Mouse (Mus musculus): ENCODE results near the gene Slc5a5. TPM values are rescaled to one million over a fixed set of nuclear protein-coding genes. Genes with fewer than 3 reads are reported as not detected.

The Slc5a5 gene
- total and polyA plus RNA-seq, 2 experiments from 2014 or later = 0.05 TPM; not detected in 1

GRCm38 (mm10) chr8:70880126-70880525 is 12.4 kb downstream of the Slc5a5 start:
- Histone ChIP-seq H3K27ac (ENCODE audit: low read depth) (no peak overlapping the region), H3K4me2 (ENCODE audit: low read depth, low read length) (no peak overlapping the region), H3K9me3 (replicated peaks; ENCODE audit: control insufficient read depth, low read length) (no peaks in the 10 kb centered on the region), H3K9ac (replicated peaks; ENCODE audit: low read depth, low read length) (no peak overlapping the region), H3K27me3 (ENCODE audit: control insufficient read depth, insufficient read depth, low read length) (no peaks in the 10 kb centered on the region), H3K36me3 (replicated peaks; ENCODE audit: control insufficient read depth, insufficient read depth, low read length) (no peaks in the 10 kb centered on the region), H3K4me3 (ENCODE audit: low read depth, low read length) (no peak overlapping the region), H3K4me1 (ENCODE audit: control insufficient read depth, insufficient read depth) (peaks cover 5% of the 10 kb centered on the region; the same call in 1 of the 2 replicates)
- DNase-seq (ENCODE audit: low spot score) (no peak), ATAC-seq (ENCODE audit: insufficient read depth, low read depth) (peak; percentile 58)
- no peak for TF ChIP-seq CTCF (IDR thresholded peaks at IDR 0.05; ENCODE audit: low read depth)
- TF ChIP-seq EP300 (IDR thresholded peaks at IDR 0.05; ENCODE audit: low read depth) = no peak
- 4% methylated on average over 4 of the region's 4 CpGs for WGBS

DNA sequence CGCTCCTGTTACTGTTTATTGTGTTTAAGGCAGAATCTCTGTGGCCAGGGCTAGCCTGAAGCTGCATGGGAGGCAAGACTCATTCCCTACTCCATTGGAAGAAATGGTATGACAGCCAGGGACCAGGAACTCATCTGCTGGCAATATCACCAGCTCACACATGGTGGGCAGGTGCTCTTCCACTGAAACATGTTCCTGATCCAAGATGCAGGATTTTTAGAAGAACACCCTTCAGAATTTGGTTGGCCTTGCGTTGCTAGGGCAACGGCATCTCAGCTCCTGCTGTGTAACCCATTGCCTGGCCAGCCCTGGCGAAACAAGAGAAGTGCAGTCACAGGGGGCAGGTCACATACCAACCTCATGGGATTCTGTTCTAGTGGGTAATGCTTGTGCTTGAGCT is 13.1 kb downstream of the Slc5a5 start:
- WGBS = 55% methylated on average over 4 of the region's 4 CpGs
- no peak overlapping the region for H3K27ac ChIP-seq (ENCODE audit: low read depth)
- no peak for ATAC-seq (ENCODE audit: insufficient read depth, low read depth)

GRCm38 (mm10) chr8:70878178-70878577 is 14.4 kb downstream of the Slc5a5 start:
- Histone ChIP-seq H3K4me2 (ENCODE audit: low read depth, low read length) (no peak overlapping the region), H3K9me3 (replicated peaks; ENCODE audit: control insufficient read depth, low read length) (no peaks in the 10 kb centered on the region), H3K27ac (ENCODE audit: low read depth) (no peak overlapping the region), H3K4me1 (ENCODE audit: control insufficient read depth, insufficient read depth) (peaks cover 5% of the 10 kb centered on the region; the same call in 1 of the 2 replicates), H3K4me3 (ENCODE audit: low read depth, low read length) (no peak overlapping the region), H3K27me3 (ENCODE audit: control insufficient read depth, insufficient read depth, low read length) (no peaks in the 10 kb centered on the region), H3K36me3 (replicated peaks; ENCODE audit: control insufficient read depth, insufficient read depth, low read length) (no peaks in the 10 kb centered on the region), H3K9ac (replicated peaks; ENCODE audit: low read depth, low read length) (no peak overlapping the region)
- no peak for ATAC-seq (ENCODE audit: insufficient read depth, low read depth)
- WGBS = 41% methylated on average over 2 of the region's 2 CpGs
- no peak for DNase-seq (ENCODE audit: low spot score)
- TF ChIP-seq EP300 (IDR thresholded peaks at IDR 0.05; ENCODE audit: low read depth) = no peak
- TF ChIP-seq CTCF (IDR thresholded peaks at IDR 0.05; ENCODE audit: low read depth) = no peak

More for the DNA sequence above, 13.1 kb downstream of the Slc5a5 start:
- H3K27me3 ChIP-seq (ENCODE audit: control insufficient read depth, insufficient read depth, low read length) = no peaks in the 10 kb centered on the region
- no peak for DNase-seq (ENCODE audit: low spot score)
- no peaks in the 10 kb centered on the region for H3K9me3 ChIP-seq (replicated peaks; ENCODE audit: control insufficient read depth, low read length)
- H3K4me1 ChIP-seq (ENCODE audit: control insufficient read depth, insufficient read depth) = peaks cover 5% of the 10 kb centered on the region; the same call in 1 of the 2 replicates
- no peak for TF ChIP-seq CTCF (IDR thresholded peaks at IDR 0.05; ENCODE audit: low read depth)
- TF ChIP-seq EP300 (IDR thresholded peaks at IDR 0.05; ENCODE audit: low read depth) = no peak
- no peak overlapping the region for H3K9ac ChIP-seq (replicated peaks; ENCODE audit: low read depth, low read length)
- H3K4me3 ChIP-seq (ENCODE audit: low read depth, low read length) = no peak overlapping the region
- no peak overlapping the region for H3K4me2 ChIP-seq (ENCODE audit: low read depth, low read length)
- H3K36me3 ChIP-seq (replicated peaks; ENCODE audit: control insufficient read depth, insufficient read depth, low read length) = no peaks in the 10 kb centered on the region

DNA sequence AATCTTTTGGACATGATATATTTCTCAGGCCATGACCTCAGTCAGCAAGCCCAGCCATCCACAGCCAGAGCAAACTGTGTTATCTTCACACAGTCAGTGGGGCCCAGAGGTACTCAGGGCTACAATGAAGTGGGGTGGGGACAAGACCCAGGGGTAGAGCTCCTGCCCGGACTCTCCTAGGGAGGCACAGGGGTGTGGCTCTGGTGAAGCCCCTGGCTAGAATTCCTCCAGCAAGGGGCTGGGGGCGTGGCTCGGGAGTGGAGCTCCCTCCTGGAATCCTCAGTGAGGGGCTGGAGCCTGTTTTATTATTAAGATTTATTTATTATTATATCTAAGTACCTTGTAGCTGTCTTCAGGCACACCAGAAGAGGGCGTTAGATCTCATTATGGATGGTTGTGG is 16.2 kb downstream of the Slc5a5 start:
- TF ChIP-seq EP300 (IDR thresholded peaks at IDR 0.05; ENCODE audit: low read depth) = no peak
- no peak for TF ChIP-seq CTCF (IDR thresholded peaks at IDR 0.05; ENCODE audit: low read depth)
- Histone ChIP-seq H3K36me3 (replicated peaks; ENCODE audit: control insufficient read depth, insufficient read depth, low read length) (no peaks in the 10 kb centered on the region), H3K27me3 (ENCODE audit: control insufficient read depth, insufficient read depth, low read length) (no peaks in the 10 kb centered on the region), H3K4me2 (ENCODE audit: low read depth, low read length) (no peak overlapping the region), H3K9ac (replicated peaks; ENCODE audit: low read depth, low read length) (no peak overlapping the region), H3K4me1 (ENCODE audit: control insufficient read depth, insufficient read depth) (peaks cover 5% of the 10 kb centered on the region; the same call in 1 of the 2 replicates), H3K4me3 (ENCODE audit: low read depth, low read length) (no peak overlapping the region), H3K9me3 (replicated peaks; ENCODE audit: control insufficient read depth, low read length) (no peaks in the 10 kb centered on the region), H3K27ac (ENCODE audit: low read depth) (no peak overlapping the region)
- no peak for ATAC-seq (ENCODE audit: insufficient read depth, low read depth)
- DNase-seq (ENCODE audit: low spot score) = no peak
- 43% methylated on average over 4 of the region's 4 CpGs for WGBS

DNA sequence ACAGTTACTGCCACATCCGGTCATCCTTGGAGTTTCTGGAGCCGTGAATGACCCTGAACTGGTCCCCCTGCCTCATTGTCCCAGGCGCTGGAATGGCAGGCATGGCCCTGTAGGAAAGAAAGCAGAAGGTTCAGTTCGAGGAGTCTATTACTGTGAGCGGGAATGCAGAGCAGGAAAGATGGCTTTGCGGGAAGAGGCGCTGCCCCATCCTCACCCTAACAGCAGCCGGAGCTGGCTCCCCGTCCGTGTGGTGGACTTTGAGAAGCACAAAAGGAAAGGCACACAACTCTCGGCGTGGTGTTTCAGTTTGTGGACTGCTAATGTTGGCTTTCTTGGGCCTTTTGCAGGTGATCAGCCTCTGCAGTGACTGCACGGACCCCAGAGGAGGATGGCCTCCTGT is 18.1 kb downstream of the Slc5a5 start:
- Histone ChIP-seq H3K27me3 (ENCODE audit: control insufficient read depth, insufficient read depth, low read length) (no peaks in the 10 kb centered on the region), H3K9me3 (replicated peaks; ENCODE audit: control insufficient read depth, low read length) (no peaks in the 10 kb centered on the region), H3K4me2 (ENCODE audit: low read depth, low read length) (no peak overlapping the region), H3K9ac (replicated peaks; ENCODE audit: low read depth, low read length) (no peak overlapping the region), H3K4me1 (ENCODE audit: control insufficient read depth, insufficient read depth) (no peaks in the 10 kb centered on the region), H3K4me3 (ENCODE audit: low read depth, low read length) (no peak overlapping the region), H3K36me3 (replicated peaks; ENCODE audit: control insufficient read depth, insufficient read depth, low read length) (no peaks in the 10 kb centered on the region), H3K27ac (ENCODE audit: low read depth) (no peak overlapping the region)
- DNase-seq (ENCODE audit: low spot score) (no peak), ATAC-seq (ENCODE audit: insufficient read depth, low read depth) (no peak)
- no peak for TF ChIP-seq EP300 (IDR thresholded peaks at IDR 0.05; ENCODE audit: low read depth)
- no peak for TF ChIP-seq CTCF (IDR thresholded peaks at IDR 0.05; ENCODE audit: low read depth)
- 88% methylated on average over 13 of the region's 13 CpGs for WGBS

- WGBS = 2% methylated on average over 46 of the region's 46 CpGs
Measured at GRCm38 (mm10) chr8:70873364-70873985, 19.1 kb downstream of the Slc5a5 start, which contains the start of gene Ccdc124. Gene Ccdc124 (minus strand): TSS chr8:70873935.

More at GRCm38 (mm10) chr8:70873364-70873985, 19.1 kb downstream of the Slc5a5 start, which contains the start of gene Ccdc124:
- DNase-seq (ENCODE audit: low spot score) = peak; percentile 92
- Histone ChIP-seq H3K4me2 (ENCODE audit: low read depth, low read length) (peak within 1 kb of the TSS; percentile 83), H3K4me1 (ENCODE audit: control insufficient read depth, insufficient read depth) (no peaks in the 10 kb centered on the region), H3K36me3 (replicated peaks; ENCODE audit: control insufficient read depth, insufficient read depth, low read length) (peaks cover 2% of the 10 kb centered on the region; the same call in 1 of the 2 replicates), H3K27me3 (ENCODE audit: control insufficient read depth, insufficient read depth, low read length) (no peaks in the 10 kb centered on the region), H3K9ac (replicated peaks; ENCODE audit: low read depth, low read length) (peak within 1 kb of the TSS; percentile 82), H3K9me3 (replicated peaks; ENCODE audit: control insufficient read depth, low read length) (no peaks in the 10 kb centered on the region), H3K4me3 (ENCODE audit: low read depth, low read length) (peak within 1 kb of the TSS; percentile 94), H3K27ac (ENCODE audit: low read depth) (peak within 1 kb of the TSS; percentile 79)
- TF ChIP-seq CTCF (IDR thresholded peaks at IDR 0.05; ENCODE audit: low read depth) (peak; percentile 93), EP300 (IDR thresholded peaks at IDR 0.05; ENCODE audit: low read depth) (no peak)
- ATAC-seq (ENCODE audit: insufficient read depth, low read depth) = peak; percentile 94
